Mouse (Mus musculus): Measurements from ENCODE around the gene Lnpep. TPM values are rescaled to one million over a fixed set of nuclear protein-coding genes. Genes with fewer than 3 reads are reported as not detected.

The Lnpep gene
- total and polyA plus RNA-seq, 3 experiments, result 33.6 to 40.8 (median 34.6) TPM

- in situ Hi-C loops (cut with MboI; ENCODE audit: low pct_ligation_motif_present, low pct_unique_long_range_greater_than_20kb, low sequenced_read_pairs), result loop anchor here (25.0 kb wide), 1 partner anchor 137 kb away; the partner anchor contains the start of gene Lix1
- TF ChIP-seq NRF1 (IDR thresholded peaks at IDR 0.05; ENCODE audit: low read depth, low read length), result no peak
- TF ChIP-seq MAFK (IDR thresholded peaks at IDR 0.05; ENCODE audit: insufficient replicate concordance, low read length), result no peak
- TF ChIP-seq UBTF (IDR thresholded peaks at IDR 0.05; ENCODE audit: low read depth, low read length), result no peak
- no peak for TF ChIP-seq JUN (IDR thresholded peaks at IDR 0.05; ENCODE audit: insufficient read depth, low read depth, low read length)
- no peak for TF ChIP-seq JUND (conservative IDR thresholded peaks at IDR 0.05; ENCODE audit: low read depth, low read length)
- TF ChIP-seq USF1 (IDR thresholded peaks at IDR 0.05; ENCODE audit: low read depth, low read length), result no peak
- no peak for TF ChIP-seq CHD2 (IDR thresholded peaks at IDR 0.05; ENCODE audit: low read length)
- no peak for TF ChIP-seq KAT2A (IDR thresholded peaks at IDR 0.05; ENCODE audit: insufficient replicate concordance, low read length)
- no peak for TF ChIP-seq ZNF384 (IDR thresholded peaks at IDR 0.05; ENCODE audit: low read depth, low read length)
- TF ChIP-seq POLR2A (IDR thresholded peaks at IDR 0.05; ENCODE audit: low read depth, low read length), result no peak
- TF ChIP-seq ZKSCAN1 (IDR thresholded peaks at IDR 0.05; ENCODE audit: borderline replicate concordance, low read depth, low read length), result no peak
- TF ChIP-seq GABPA (IDR thresholded peaks at IDR 0.05; ENCODE audit: insufficient replicate concordance, low read depth, low read length), result no peak
- no peak for TF ChIP-seq TCF12 (IDR thresholded peaks at IDR 0.05; ENCODE audit: low read depth, low read length)
- TF ChIP-seq HCFC1 (IDR thresholded peaks at IDR 0.05; ENCODE audit: low read depth, low read length), result no peak
- no peak for TF ChIP-seq ETS1 (conservative IDR thresholded peaks at IDR 0.05; ENCODE audit: low read depth, low read length)
- no peak for TF ChIP-seq SIN3A (IDR thresholded peaks at IDR 0.05; ENCODE audit: low read length)
Observed at GRCm38 (mm10) chr17:17548958-17549357, 75.9 kb downstream of the Lnpep start.

DNA sequence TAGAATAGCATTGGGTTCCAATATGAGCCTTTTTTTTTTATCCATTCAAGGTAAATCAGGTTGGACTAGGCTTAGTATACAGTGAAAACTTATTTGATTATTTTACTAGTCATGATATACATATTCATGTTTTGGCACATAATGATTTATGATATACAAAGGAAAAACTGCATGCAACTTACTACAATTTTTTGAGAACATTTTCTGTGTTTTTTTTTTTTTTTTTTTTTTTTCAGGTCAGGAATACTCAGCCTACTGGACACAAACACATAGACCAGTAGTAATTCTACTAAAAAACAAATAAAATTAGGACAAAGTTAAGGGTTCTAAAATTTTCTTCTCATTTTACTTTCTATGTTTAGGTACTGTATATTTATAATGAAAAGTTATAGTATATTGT is 93.5 kb downstream of the Lnpep start:
- H3K36me3 ChIP-seq (replicated peaks in 1 of 2; ENCODE audit: control insufficient read depth in 1 of 2, insufficient read depth in 1 of 2, low read length in 1 of 2), result peaks cover 34 to 61% of the 10 kb centered on the region in 2 experiments
- H3K27ac ChIP-seq (ENCODE audit: insufficient read depth, low read depth), result no peak overlapping the region
- no peaks in the 10 kb centered on the region for H3K4me1 ChIP-seq (ENCODE audit: control insufficient read depth in 1 of 2, insufficient read depth in 2 of 2)
- dilution Hi-C loops (cut with MboI; ENCODE audit: extremely low pct_ligation_motif_present, extremely low pct_unique_long_range_greater_than_20kb, low sequenced_read_pairs), result no loop called here
- no peak overlapping the region for H3K9ac ChIP-seq (ENCODE audit: insufficient read depth, low read depth)
- H3K4me3 ChIP-seq (replicated peaks in 1 of 3; ENCODE audit: low read depth in 2 of 3, low read length in 2 of 3, poor library complexity in 1 of 3), result no peak overlapping the region
- 0 out of 2 replicates have a peak, but pooled peaks cover 3% of the 10 kb centered on the region for H3K79me2 ChIP-seq (replicated peaks; ENCODE audit: control insufficient read depth, extremely low read depth, insufficient read depth, poor library complexity, severe bottlenecking)
- no peaks in the 10 kb centered on the region for H3K9me3 ChIP-seq (replicated peaks; ENCODE audit: low read length)
- H3K27me3 ChIP-seq (replicated peaks), result no peaks in the 10 kb centered on the region
- in situ Hi-C loops (cut with MboI; ENCODE audit: low pct_ligation_motif_present, low pct_unique_long_range_greater_than_20kb, low sequenced_read_pairs), result loop anchor here (25.0 kb wide), 1 partner anchor 119 kb away; the partner anchor contains the start of gene Lix1
- TF ChIP-seq ZKSCAN1 (IDR thresholded peaks at IDR 0.05; ENCODE audit: borderline replicate concordance, low read depth, low read length) (no peak), RAD21 (IDR thresholded peaks at IDR 0.05; ENCODE audit: low read depth, low read length) (no peak), MXI1 (IDR thresholded peaks at IDR 0.05; ENCODE audit: low read depth, low read length) (no peak), PAX5 (IDR thresholded peaks at IDR 0.05; ENCODE audit: low read length) (no peak), CHD1 (IDR thresholded peaks at IDR 0.05; ENCODE audit: low read depth, low read length) (no peak), RCOR1 (conservative IDR thresholded peaks at IDR 0.05; ENCODE audit: low read depth, low read length) (no peak)
- no peak overlapping the region for H3K4me2 ChIP-seq (ENCODE audit: insufficient read depth, low read depth, poor library complexity, severe bottlenecking)
- DNase-seq (ENCODE audit: extremely low read depth), result no peak

More at GRCm38 (mm10) chr17:17548958-17549357, 75.9 kb downstream of the Lnpep start:
- Histone ChIP-seq H3K79me2 (replicated peaks; ENCODE audit: control insufficient read depth, extremely low read depth, insufficient read depth, poor library complexity, severe bottlenecking) (no peaks in the 10 kb centered on the region), H3K27ac (ENCODE audit: insufficient read depth, low read depth) (no peak overlapping the region), H3K4me3 (replicated peaks in 1 of 3; ENCODE audit: low read depth in 2 of 3, low read length in 2 of 3, poor library complexity in 1 of 3) (no peak overlapping the region), H3K4me2 (ENCODE audit: insufficient read depth, low read depth, poor library complexity, severe bottlenecking) (no peak overlapping the region), H3K4me1 (ENCODE audit: control insufficient read depth in 1 of 2, insufficient read depth in 2 of 2) (no peaks in the 10 kb centered on the region), H3K9ac (ENCODE audit: insufficient read depth, low read depth) (no peak overlapping the region), H3K27me3 (replicated peaks) (no peaks in the 10 kb centered on the region), H3K36me3 (replicated peaks in 1 of 2; ENCODE audit: control insufficient read depth in 1 of 2, insufficient read depth in 1 of 2, low read length in 1 of 2) (peaks cover 21 to 65% of the 10 kb centered on the region in 2 experiments), H3K9me3 (replicated peaks; ENCODE audit: low read length) (no peaks in the 10 kb centered on the region)
- dilution Hi-C loops (cut with MboI; ENCODE audit: extremely low pct_ligation_motif_present, extremely low pct_unique_long_range_greater_than_20kb, low sequenced_read_pairs), result no loop called here
- DNase-seq (ENCODE audit: extremely low read depth), result no peak
